Mouse (Mus musculus): ENCODE results near the gene Prkn. TPM values are rescaled to one million over a fixed set of nuclear protein-coding genes. Genes with fewer than 3 reads are reported as not detected.

Gene Prkn
- polyA plus RNA-seq (2015; fragmentation: Nextera tagmentation; extraction: Ambion mirVana): 1.2 and 1.5 TPM in 2 replicates

DNA sequence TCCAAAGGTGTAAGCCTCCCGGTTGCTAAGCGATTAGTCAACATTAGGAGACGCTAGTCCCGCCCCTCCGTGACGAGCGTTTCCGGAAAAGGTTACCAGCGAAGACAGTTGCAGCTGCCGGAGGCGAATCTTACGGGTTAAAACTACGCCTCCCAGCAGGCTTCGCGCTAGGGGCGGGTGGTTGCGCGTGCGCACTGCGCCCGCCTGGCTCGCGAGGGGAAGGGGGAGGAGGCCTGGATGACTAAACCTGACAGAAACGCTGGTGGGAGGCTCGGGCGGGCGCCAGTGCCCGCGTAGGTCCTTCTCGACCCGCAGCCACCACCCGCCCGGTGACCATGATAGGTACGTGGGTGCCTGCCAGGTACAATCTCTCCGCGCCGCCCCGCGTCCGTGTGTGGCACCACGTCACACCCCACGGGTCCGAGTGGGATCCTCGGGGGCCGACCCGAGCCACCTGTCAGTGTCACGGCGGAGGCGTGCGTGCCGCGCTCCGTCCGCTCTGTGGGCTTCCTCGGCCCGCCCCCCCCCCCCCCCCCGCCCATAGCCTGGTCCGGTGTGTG is at the start of gene Prkn, which contains the start of gene Pacrg:
Gene Prkn (plus strand): TSS at position 237 of the 560 bp plus-strand sequence.
Gene Pacrg (minus strand): TSS at position 164 of the 560 bp plus-strand sequence.
- ATAC-seq: peak; percentile 98
- WGBS: under 1% methylated on average over 51 of the region's 58 CpGs
- no peaks in the 10 kb centered on the region for H3K36me3 ChIP-seq
- peak within 1 kb of the TSS; percentile 72 for H3K4me3 ChIP-seq (replicated peaks)
- no peaks in the 10 kb centered on the region for H3K4me1 ChIP-seq (replicated peaks)
- peak within 1 kb of the TSS; percentile 71 for H3K9ac ChIP-seq
- peak within 1 kb of the TSS; percentile 88 for H3K4me2 ChIP-seq (replicated peaks)
- H3K27me3 ChIP-seq (replicated peaks): no peaks in the 10 kb centered on the region
- no peak within 1 kb of the TSS for H3K27ac ChIP-seq
- H3K9me3 ChIP-seq: no peaks in the 10 kb centered on the region

GRCm38 (mm10) chr17:10791661-10792060 is 48.5 kb upstream of the Prkn start:
- Histone ChIP-seq H3K27ac (no peak overlapping the region), H3K36me3 (no peaks in the 10 kb centered on the region), H3K9ac (no peak overlapping the region), H3K4me3 (replicated peaks) (no peak overlapping the region), H3K9me3 (no peaks in the 10 kb centered on the region), H3K4me1 (replicated peaks) (no peaks in the 10 kb centered on the region), H3K4me2 (replicated peaks) (no peak overlapping the region), H3K27me3 (replicated peaks) (no peaks in the 10 kb centered on the region)
- WGBS: 31% methylated on average over 3 of the region's 3 CpGs
- ATAC-seq: no peak

DNA sequence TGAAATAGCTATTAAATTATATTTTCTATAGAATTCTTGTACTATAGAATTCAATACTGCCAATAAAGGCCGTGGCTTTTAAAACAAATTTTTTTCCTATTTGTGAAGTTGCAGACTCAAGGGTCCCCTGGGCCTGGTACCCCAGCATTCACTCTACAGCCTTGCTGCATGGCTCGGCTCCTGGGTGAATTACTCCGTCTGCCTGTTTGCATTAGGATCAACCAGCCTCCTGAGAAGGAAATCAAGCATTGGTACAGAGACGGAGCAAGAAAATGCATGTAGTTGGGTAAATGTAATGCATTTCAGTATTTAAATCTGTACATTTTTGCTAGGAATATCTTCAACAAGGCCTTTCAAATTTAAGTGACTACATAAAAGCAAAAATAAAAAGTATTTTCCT is 33.5 kb upstream of the Prkn start:
- no peaks in the 10 kb centered on the region for H3K36me3 ChIP-seq
- 79% methylated on average over 4 of the region's 4 CpGs for WGBS
- H3K27ac ChIP-seq: no peak overlapping the region
- ATAC-seq: no peak
- H3K27me3 ChIP-seq (replicated peaks): no peaks in the 10 kb centered on the region
- no peak overlapping the region for H3K4me3 ChIP-seq (replicated peaks)
- H3K4me1 ChIP-seq (replicated peaks): no peaks in the 10 kb centered on the region
- no peak overlapping the region for H3K4me2 ChIP-seq (replicated peaks)
- no peaks in the 10 kb centered on the region for H3K9me3 ChIP-seq
- no peak overlapping the region for H3K9ac ChIP-seq

DNA sequence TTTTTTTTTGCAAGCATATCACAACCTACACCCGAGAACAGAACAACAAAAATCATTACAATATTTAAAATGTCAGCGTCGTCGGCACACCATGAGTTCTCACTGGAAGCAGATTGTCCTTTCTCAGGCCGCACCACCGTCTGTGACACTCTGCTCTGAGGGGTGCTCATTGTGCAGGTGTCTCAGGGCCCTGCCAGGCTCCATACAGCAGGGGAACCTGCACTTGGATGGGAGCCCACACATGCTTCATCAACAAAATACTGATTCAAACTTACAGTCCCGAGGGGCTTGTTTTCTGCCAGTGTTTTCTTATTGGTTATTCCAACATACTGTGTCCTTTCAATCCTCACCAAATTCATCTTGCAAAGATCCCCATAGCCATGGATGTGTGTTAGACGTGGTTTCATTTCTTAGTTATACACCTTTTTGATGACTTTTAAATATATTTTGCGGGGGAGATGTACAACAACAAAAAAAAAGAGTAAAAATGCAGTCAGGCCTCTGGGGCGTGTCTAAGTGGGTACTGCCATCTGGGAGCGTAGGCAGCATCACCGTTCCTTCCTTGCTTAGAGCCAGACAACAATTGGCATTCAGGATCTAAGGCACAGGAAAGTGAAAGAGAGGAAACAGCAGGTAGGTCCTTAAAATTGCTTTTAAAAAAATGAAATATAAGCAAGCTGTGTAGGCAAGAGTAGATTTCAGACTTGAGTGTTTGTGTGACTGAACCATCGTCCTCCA is 32.8 kb upstream of the Prkn start:
- no peaks in the 10 kb centered on the region for H3K9me3 ChIP-seq
- no peak overlapping the region for H3K4me3 ChIP-seq (replicated peaks)
- ATAC-seq: no peak
- H3K27me3 ChIP-seq (replicated peaks): no peaks in the 10 kb centered on the region
- no peak overlapping the region for H3K9ac ChIP-seq
- H3K27ac ChIP-seq: no peak overlapping the region
- no peaks in the 10 kb centered on the region for H3K36me3 ChIP-seq
- 86% methylated on average over 13 of the region's 13 CpGs for WGBS
- H3K4me2 ChIP-seq (replicated peaks): no peak overlapping the region
- H3K4me1 ChIP-seq (replicated peaks): no peaks in the 10 kb centered on the region

DNA sequence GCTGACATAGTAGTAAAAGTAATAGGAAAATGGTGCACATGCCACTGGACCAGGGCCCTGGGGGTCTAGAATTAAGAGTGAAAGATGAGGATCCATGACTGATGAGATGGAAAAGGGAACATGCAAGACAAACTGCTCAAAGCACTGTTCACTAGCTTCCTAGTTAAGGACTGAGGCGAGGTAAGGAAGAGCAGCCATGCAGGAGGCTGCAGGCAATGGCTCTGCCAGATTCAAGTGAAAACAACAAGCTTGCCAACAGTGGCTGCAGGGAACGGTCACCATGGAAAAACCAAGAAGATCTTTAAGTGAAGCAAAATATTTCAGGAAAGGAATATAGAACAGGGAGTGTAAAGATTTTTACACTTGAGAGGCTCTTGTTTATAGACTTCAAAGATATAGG is 31.6 kb upstream of the Prkn start:
- no peak overlapping the region for H3K4me3 ChIP-seq (replicated peaks)
- 79% methylated on average over 2 of the region's 2 CpGs for WGBS
- no peaks in the 10 kb centered on the region for H3K4me1 ChIP-seq (replicated peaks)
- no peak overlapping the region for H3K9ac ChIP-seq
- H3K4me2 ChIP-seq (replicated peaks): no peak overlapping the region
- H3K36me3 ChIP-seq: no peaks in the 10 kb centered on the region
- no peaks in the 10 kb centered on the region for H3K27me3 ChIP-seq (replicated peaks)
- no peak for ATAC-seq
- H3K9me3 ChIP-seq: no peaks in the 10 kb centered on the region
- no peak overlapping the region for H3K27ac ChIP-seq

DNA sequence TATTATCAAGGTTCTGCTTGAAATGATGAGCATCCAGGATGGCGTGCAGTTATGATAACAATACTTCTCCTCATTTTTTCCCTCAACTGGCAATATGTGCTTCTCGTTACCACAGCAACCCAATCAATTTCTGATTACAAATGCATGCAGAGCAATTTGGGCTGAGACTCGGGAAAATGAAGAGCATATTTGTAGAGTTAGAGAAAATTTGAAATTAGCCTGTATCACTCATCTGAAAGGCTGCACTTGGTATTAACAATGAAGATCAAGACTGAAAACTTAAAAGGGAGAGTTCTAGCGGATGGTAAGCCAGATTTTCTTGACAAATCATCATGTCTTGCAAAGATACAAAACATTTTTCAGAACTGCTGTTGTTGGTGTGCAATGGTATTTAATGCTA is 21.2 kb upstream of the Prkn start:
- Histone ChIP-seq H3K4me1 (replicated peaks) (no peaks in the 10 kb centered on the region), H3K4me2 (replicated peaks) (no peak overlapping the region), H3K27me3 (replicated peaks) (no peaks in the 10 kb centered on the region), H3K4me3 (replicated peaks) (no peak overlapping the region), H3K9ac (no peak overlapping the region), H3K36me3 (no peaks in the 10 kb centered on the region), H3K27ac (no peak overlapping the region), H3K9me3 (no peaks in the 10 kb centered on the region)
- WGBS: 82% methylated on average over 4 of the region's 4 CpGs
- no peak for ATAC-seq

- H3K36me3 ChIP-seq: no peaks in the 10 kb centered on the region
- peak overlapping the region; percentile 72 for H3K4me3 ChIP-seq (replicated peaks)
- peak; percentile 67 for ATAC-seq
- peak overlapping the region; percentile 88 for H3K4me2 ChIP-seq (replicated peaks)
- H3K27me3 ChIP-seq (replicated peaks): no peaks in the 10 kb centered on the region
- 2% methylated on average over 20 of the region's 20 CpGs for WGBS
- no peaks in the 10 kb centered on the region for H3K9me3 ChIP-seq
- H3K27ac ChIP-seq: no peak overlapping the region
- peak overlapping the region; percentile 71 for H3K9ac ChIP-seq
- H3K4me1 ChIP-seq (replicated peaks): no peaks in the 10 kb centered on the region
These were observed 582 bp downstream of the Prkn start for GRCm38 (mm10) chr17:10840731-10841201.

GRCm38 (mm10) chr17:10854207-10854606 is 14.0 kb downstream of the Prkn start:
- no peaks in the 10 kb centered on the region for H3K27me3 ChIP-seq (replicated peaks)
- H3K36me3 ChIP-seq: no peaks in the 10 kb centered on the region

GRCm38 (mm10) chr17:10874208-10875187 is 34.3 kb downstream of the Prkn start:
- no peak for ATAC-seq
- WGBS: 77% methylated on average over 7 of the region's 7 CpGs
- no peaks in the 10 kb centered on the region for H3K36me3 ChIP-seq

More at GRCm38 (mm10) chr17:10854207-10854606, 14.0 kb downstream of the Prkn start:
- H3K9me3 ChIP-seq: no peaks in the 10 kb centered on the region
- WGBS: 90% methylated on average over 3 of the region's 3 CpGs
- no peaks in the 10 kb centered on the region for H3K4me1 ChIP-seq (replicated peaks)
- no peak overlapping the region for H3K4me2 ChIP-seq (replicated peaks)
- H3K4me3 ChIP-seq (replicated peaks): no peak overlapping the region
- H3K27ac ChIP-seq: no peak overlapping the region
- no peak for ATAC-seq
- no peak overlapping the region for H3K9ac ChIP-seq

DNA sequence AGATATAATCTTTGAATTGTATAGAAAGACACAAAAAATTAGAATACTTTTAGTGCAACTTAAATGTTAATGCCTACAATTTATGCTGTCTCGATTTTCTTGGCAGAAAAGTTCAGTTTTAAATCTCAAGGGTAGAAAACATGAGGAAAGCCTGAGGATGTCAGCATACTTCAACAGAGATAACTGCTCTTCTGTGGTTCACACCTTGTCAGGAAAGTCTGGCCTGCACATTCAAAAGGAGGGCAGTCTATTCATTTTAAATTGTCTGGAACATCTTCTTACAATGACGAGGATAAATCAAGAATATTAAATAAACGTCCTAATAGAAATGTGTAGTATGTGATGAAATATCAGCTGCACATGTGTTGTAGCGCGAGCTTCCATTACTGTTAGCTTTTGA is 38.8 kb downstream of the Prkn start:
- no peak overlapping the region for H3K9ac ChIP-seq
- no peak overlapping the region for H3K4me2 ChIP-seq (replicated peaks)
- no peaks in the 10 kb centered on the region for H3K27me3 ChIP-seq (replicated peaks)
- 74% methylated on average over 5 of the region's 5 CpGs for WGBS
- no peaks in the 10 kb centered on the region for H3K4me1 ChIP-seq (replicated peaks)
- ATAC-seq: no peak
- no peak overlapping the region for H3K4me3 ChIP-seq (replicated peaks)
- no peaks in the 10 kb centered on the region for H3K9me3 ChIP-seq
- no peaks in the 10 kb centered on the region for H3K36me3 ChIP-seq
- no peak overlapping the region for H3K27ac ChIP-seq

More at GRCm38 (mm10) chr17:10874208-10875187, 34.3 kb downstream of the Prkn start:
- H3K9me3 ChIP-seq: no peaks in the 10 kb centered on the region
- no peak overlapping the region for H3K27ac ChIP-seq
- no peak overlapping the region for H3K4me3 ChIP-seq (replicated peaks)
- H3K4me1 ChIP-seq (replicated peaks): no peaks in the 10 kb centered on the region
- H3K4me2 ChIP-seq (replicated peaks): no peak overlapping the region
- H3K27me3 ChIP-seq (replicated peaks): no peaks in the 10 kb centered on the region
- H3K9ac ChIP-seq: no peak overlapping the region

- Histone ChIP-seq H3K4me3 (replicated peaks) (no peak overlapping the region), H3K36me3 (no peaks in the 10 kb centered on the region), H3K4me2 (replicated peaks) (no peak overlapping the region), H3K27ac (no peak overlapping the region), H3K27me3 (replicated peaks) (no peaks in the 10 kb centered on the region), H3K9me3 (no peaks in the 10 kb centered on the region), H3K9ac (no peak overlapping the region), H3K4me1 (replicated peaks) (no peaks in the 10 kb centered on the region)
- ATAC-seq: no peak
- WGBS: 94% methylated on average over 1 of the region's 1 CpGs
These were observed 42.1 kb downstream of the Prkn start for GRCm38 (mm10) chr17:10882260-10882659.

- no peaks in the 10 kb centered on the region for H3K9me3 ChIP-seq
- no peak overlapping the region for H3K4me2 ChIP-seq (replicated peaks)
- ATAC-seq: no peak
- H3K9ac ChIP-seq: no peak overlapping the region
- H3K27ac ChIP-seq: no peak overlapping the region
- H3K4me3 ChIP-seq (replicated peaks): no peak overlapping the region
- no peaks in the 10 kb centered on the region for H3K4me1 ChIP-seq (replicated peaks)
- WGBS: 36% methylated on average over 4 of the region's 4 CpGs
- H3K36me3 ChIP-seq: no peaks in the 10 kb centered on the region
- no peaks in the 10 kb centered on the region for H3K27me3 ChIP-seq (replicated peaks)
These were observed 47.7 kb downstream of the Prkn start for GRCm38 (mm10) chr17:10887924-10888323.
